ENCODE assay signal across 8 mouse cellular contexts in genomic region chrX:51680428-51681169, GRCm38 (mm10). TPM values are rescaled to one million over a fixed set of nuclear protein-coding genes. Genes with fewer than 3 reads are reported as not detected.
DNase-seq lines count a peak whose midpoint lies in the region; ATAC-seq lines count a peak whose summit lies in the region.

No protein-coding gene starts in this region.

- peak overlapping the region; percentile 89 for H3K27ac ChIP-seq in embryonic facial prominence, embryonic 10.5 days (replicated peaks)
- H3K27ac ChIP-seq in heart, embryonic 15.5 days: no peak overlapping the region
- H3K27ac ChIP-seq in liver, embryonic 16.5 days (ENCODE audit: low read length): no peak overlapping the region

- peak overlapping the region; percentile 66 for H3K4me3 ChIP-seq in embryonic facial prominence, embryonic 10.5 days
- H3K4me3 ChIP-seq in heart, embryonic 15.5 days: peak overlapping the region; percentile 57
- H3K4me3 ChIP-seq in liver, embryonic 16.5 days (ENCODE audit: low read depth, low read length): peak overlapping the region; percentile 29

- ATAC-seq in heart, embryonic 15.5 days (replicated peaks; ENCODE audit: insufficient number of reproducible peaks, insufficient read depth, low FRiP score, low read depth): no peak; the same call in 1 of the 2 replicates
- no peak for ATAC-seq in liver, embryonic 16.5 days (ENCODE audit: low read depth)

- peaks cover 11% of the 10 kb centered on the region for H3K36me3 ChIP-seq in embryonic facial prominence, embryonic 10.5 days (replicated peaks)
- no peaks in the 10 kb centered on the region for H3K36me3 ChIP-seq in heart, embryonic 15.5 days
- H3K36me3 ChIP-seq in liver, embryonic 16.5 days (ENCODE audit: control insufficient read depth, insufficient read depth): no peaks in the 10 kb centered on the region

- DNase-seq in 3T3-L1 (ENCODE audit: low read depth, low spot score): peak; percentile 29
- peak; percentile 23 for DNase-seq in R1 (ENCODE audit: low read depth, low spot score)
- DNase-seq in embryonic facial prominence, embryonic 10.5 days (ENCODE audit: low spot score): peak; percentile 78
- DNase-seq in kidney, postnatal 10 days: peak; percentile 59
- peak; percentile 29 to 32 for DNase-seq in right cerebral cortex, adult 2 months (ENCODE audit: low spot score in 2 of 2)
- DNase-seq in B cell, adult 2 months: no peak

- WGBS in embryonic facial prominence, embryonic 10.5 days: 22% methylated on average over 70 of the region's 70 CpGs
- 15% methylated on average over 56 of the region's 70 CpGs for WGBS in heart, embryonic 15.5 days
- 19% methylated on average over 62 of the region's 70 CpGs for WGBS in liver, embryonic 16.5 days (ENCODE audit: insufficient replicate concordance)

- peaks cover 14% of the 10 kb centered on the region; the same call in 1 of the 2 replicates for H3K4me1 ChIP-seq in embryonic facial prominence, embryonic 10.5 days
- peaks cover 4% of the 10 kb centered on the region; the same call in 1 of the 2 replicates for H3K4me1 ChIP-seq in heart, embryonic 15.5 days (replicated peaks)
- no peaks in the 10 kb centered on the region for H3K4me1 ChIP-seq in liver, embryonic 16.5 days (ENCODE audit: control insufficient read depth, low read depth, low read length)

- H3K9ac ChIP-seq in heart, embryonic 15.5 days: peak overlapping the region; percentile 41
- H3K9ac ChIP-seq in liver, embryonic 16.5 days (ENCODE audit: low read depth, low read length): no peak overlapping the region

- H3K27me3 ChIP-seq in embryonic facial prominence, embryonic 10.5 days (replicated peaks; ENCODE audit: low read depth, poor library complexity, severe bottlenecking): peaks cover 80% of the 10 kb centered on the region
- peaks cover 37% of the 10 kb centered on the region for H3K27me3 ChIP-seq in heart, embryonic 15.5 days
- peaks cover 51% of the 10 kb centered on the region for H3K27me3 ChIP-seq in liver, embryonic 16.5 days (ENCODE audit: control insufficient read depth, insufficient read depth, low read depth, low read length)

- peak overlapping the region; percentile 91 for H3K4me2 ChIP-seq in heart, embryonic 15.5 days
- peak overlapping the region; percentile 46 for H3K4me2 ChIP-seq in liver, embryonic 16.5 days (ENCODE audit: low read depth, low read length)

- H3K9me3 ChIP-seq in embryonic facial prominence, embryonic 10.5 days: 0 out of 2 replicates have a peak, but pooled peaks cover 5% of the 10 kb centered on the region
- H3K9me3 ChIP-seq in heart, embryonic 15.5 days (replicated peaks): no peaks in the 10 kb centered on the region
- H3K9me3 ChIP-seq in liver, embryonic 16.5 days (replicated peaks; ENCODE audit: control insufficient read depth, low read length): no peaks in the 10 kb centered on the region

RNA-seq across cellular contexts. Expression of gene Hs6st2, which starts 1.1 kb away (rescaled TPM):
- 25.9 and 27.8 TPM in 2 replicates for polyA plus RNA-seq in embryonic facial prominence, embryonic 10.5 days (2016; fragmentation: Nextera tagmentation; extraction: Ambion mirVana)
- polyA plus RNA-seq in heart, embryonic 15.5 days (2015; fragmentation: Nextera tagmentation; extraction: Ambion mirVana): 8.8 and 9.3 TPM in 2 replicates
- polyA plus RNA-seq in liver, embryonic 16.5 days (2015; fragmentation: Nextera tagmentation; extraction: Ambion mirVana): 0.67 and 0.83 TPM in 2 replicates

Comparison
In these comparisons a context has a peak if more than half of its experiments do, and no peak if none do; other contexts are left out.
1. DNase-seq: peak in 3T3-L1 (single experiment), R1 (single experiment), embryonic facial prominence, embryonic 10.5 days (single experiment), kidney, postnatal 10 days (single experiment) and right cerebral cortex, adult 2 months (2 of 2); none in B cell, adult 2 months (0 of 2).
2. Peak in every context shown above with its lines, with median percentiles within 50 percentile points of each other: H3K4me3 ChIP-seq.